Mouse (Mus musculus) liver, adult 2 months (tissue): ENCODE measurements at regions not wholly inside any gene's neighbourhood (a gene's known extent, or its start where the extent isn't known, plus 50 kb on each side); places are given as distances from the start of the nearest gene placed in this dataset.

ENCODE experiments used
- CTCF ChIP-seq: fragments of 200-500 bp; IDR thresholded peaks from 2 replicates; pipeline ENCODE4 v1.5.1; 2011; ENCODE audit warnings: low read depth, low read length, control low read depth
- POLR2A ChIP-seq: fragments of 200-500 bp; IDR thresholded peaks from 2 replicates; pipeline ENCODE4 v1.6.1; 2011; ENCODE audit warnings: low read length, control low read depth; ENCODE audit not compliant: insufficient read depth; ENCODE audit errors: extremely low read depth

DNA sequence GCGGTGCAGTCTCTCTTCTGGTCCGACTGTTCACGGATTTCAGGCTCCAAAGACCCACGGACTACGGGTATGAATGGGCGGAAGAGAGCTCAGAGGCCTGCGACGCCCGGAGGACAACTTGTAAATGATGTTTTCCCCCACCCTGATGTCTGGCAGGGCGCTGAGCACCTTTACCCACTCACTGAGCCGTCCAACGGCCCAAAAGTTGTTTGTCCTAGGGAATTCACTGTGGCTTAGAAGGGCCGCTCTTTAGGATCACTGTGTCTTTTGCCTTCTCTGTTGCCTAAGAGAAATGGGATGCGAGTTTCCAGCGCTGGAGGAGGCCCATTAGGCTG is 98.1 kb upstream of the Tspan5 start:
- TF ChIP-seq CTCF (no peak), POLR2A (no peak)
